Mouse (Mus musculus) ES-Bruce4 (cell line): ENCODE data around the gene Olfr112.

Source experiments
- CTCF ChIP-seq: IDR thresholded peaks from one replicate; pipeline ENCODE4 v1.8.1; 2011; ENCODE audit warnings: low read depth, low read length
- POLR2A ChIP-seq: IDR thresholded peaks from one replicate; pipeline ENCODE4 v1.8.1; 2011; ENCODE audit warnings: low read length; ENCODE audit not compliant: insufficient read depth

DNA sequence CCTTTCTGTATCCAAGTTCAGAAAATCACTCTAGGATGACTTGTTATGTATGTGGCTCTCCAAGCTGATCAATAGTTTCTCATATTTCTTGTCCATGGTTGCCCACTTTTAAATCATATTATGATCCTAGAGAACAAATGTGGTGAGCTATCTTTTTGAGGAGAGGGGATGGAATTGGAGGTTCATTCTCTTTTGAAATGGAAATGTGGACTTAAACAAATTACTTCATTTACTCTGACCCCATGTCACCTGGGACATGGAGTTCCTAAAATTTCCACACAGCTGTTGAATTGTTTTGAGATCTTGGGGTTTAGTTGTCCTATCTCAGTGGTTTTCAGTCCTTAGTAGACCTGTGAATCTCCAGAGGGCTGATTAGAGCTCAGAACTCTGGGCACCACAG lies 8.3 kb upstream of the Olfr112 start, which contains the start of gene Olfr113:
- TF ChIP-seq CTCF: no peak
- no peak for TF ChIP-seq POLR2A
